Mouse (Mus musculus) ES-Bruce4 (cell line): Measurements from ENCODE around the gene Ston2. TPM values are rescaled to one million over a fixed set of nuclear protein-coding genes. Genes with fewer than 3 reads are reported as not detected.

Experiments used
- H3K27ac ChIP-seq: 2 replicates; pipeline ENCODE4 v1.5.1; 2012; ENCODE audit warnings: low read length, inconsistent platforms; ENCODE audit not compliant: insufficient read depth
- H3K27me3 ChIP-seq: 2 replicates; pipeline ENCODE4 v1.6.1; 2012; ENCODE audit warnings: mild to moderate bottlenecking, low read length, inconsistent platforms; ENCODE audit not compliant: control insufficient read depth, poor library complexity, insufficient read depth, severe bottlenecking
- H3K36me3 ChIP-seq: 2 replicates; pipeline ENCODE4 v1.6.1; 2012; ENCODE audit warnings: inconsistent platforms, mild to moderate bottlenecking, low read length, moderate library complexity; ENCODE audit not compliant: control insufficient read depth, poor library complexity, insufficient read depth, severe bottlenecking
- H3K4me1 ChIP-seq: one replicate; pipeline ENCODE4 v1.8.1; 2011; ENCODE audit warnings: low read length; ENCODE audit not compliant: control insufficient read depth, insufficient read depth
- H3K4me3 ChIP-seq: 2 replicates; pipeline ENCODE4 v1.5.1; 2011; ENCODE audit warnings: low read depth, mild to moderate bottlenecking, low read length
- H3K9ac ChIP-seq: 2 replicates; pipeline ENCODE4 v1.6.1; 2012; ENCODE audit warnings: low read depth, mild to moderate bottlenecking, inconsistent platforms; ENCODE audit not compliant: poor library complexity, severe bottlenecking
- H3K9me3 ChIP-seq: replicated peaks from 2 replicates; pipeline ENCODE4 v1.6.1; 2012; ENCODE audit warnings: mild to moderate bottlenecking, low read length, inconsistent platforms; ENCODE audit not compliant: control insufficient read depth, poor library complexity, insufficient read depth, severe bottlenecking
- CTCF ChIP-seq: IDR thresholded peaks from one replicate; pipeline ENCODE4 v1.8.1; 2011; ENCODE audit warnings: low read depth, low read length
- EP300 ChIP-seq: IDR thresholded peaks from 2 replicates; pipeline ENCODE4 v1.6.1; 2011; ENCODE audit warnings: low read depth, low read length; ENCODE audit not compliant: insufficient read depth
- POLR2A ChIP-seq: IDR thresholded peaks from one replicate; pipeline ENCODE4 v1.8.1; 2011; ENCODE audit warnings: low read length; ENCODE audit not compliant: insufficient read depth
- polyA plus RNA-seq: library from polyadenylated mRNA; stranded (reverse); fragments of >200 nt; gene quantifications from 2 replicates; pipeline ENCODE4 v1.2.4, GENCODE M21; 2011; ENCODE audit warnings: low read depth; ENCODE audit not compliant: missing spikeins, insufficient read depth, insufficient read length

Gene Ston2
- polyA plus RNA-seq, 1 experiment: 21.8 TPM

DNA sequence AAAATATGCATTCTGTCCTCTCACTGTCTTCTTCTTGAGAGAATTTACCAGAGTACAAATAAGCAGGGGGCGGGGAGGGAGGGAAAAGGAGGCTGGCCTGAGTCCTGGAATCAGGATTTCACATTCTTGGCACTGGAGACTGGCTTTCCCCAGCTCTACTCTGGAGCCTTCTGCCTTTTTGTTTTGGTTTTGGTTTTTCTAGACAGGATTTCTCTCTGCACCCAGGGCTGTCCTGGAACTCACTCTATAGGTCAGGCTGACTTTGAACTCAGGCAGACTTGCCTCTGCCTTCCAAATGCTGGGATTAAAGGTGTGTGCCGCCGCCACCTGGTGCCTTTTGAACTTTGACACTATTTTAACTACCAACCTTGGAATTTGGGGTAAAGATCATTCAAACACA, 149.8 kb downstream of the Ston2 start:
- Histone ChIP-seq H3K4me3 (no peak overlapping the region), H3K27me3 (no peaks in the 10 kb centered on the region), H3K36me3 (peaks cover 15% of the 10 kb centered on the region), H3K27ac (no peak overlapping the region), H3K9ac (no peak overlapping the region), H3K9me3 (no peaks in the 10 kb centered on the region), H3K4me1 (peaks cover 3% of the 10 kb centered on the region)
- TF ChIP-seq POLR2A (no peak), EP300 (no peak)

GRCm38 (mm10) chr12:91637136-91637909, 150.9 kb downstream of the Ston2 start:
- Histone ChIP-seq H3K27me3 (no peaks in the 10 kb centered on the region), H3K9me3 (no peaks in the 10 kb centered on the region), H3K4me3 (no peak overlapping the region), H3K9ac (no peak overlapping the region), H3K4me1 (peaks cover 3% of the 10 kb centered on the region), H3K27ac (no peak overlapping the region), H3K36me3 (peaks cover 15% of the 10 kb centered on the region)
- TF ChIP-seq EP300 (no peak), CTCF (no peak), POLR2A (no peak)

- Histone ChIP-seq H3K27me3 (no peaks in the 10 kb centered on the region; the same call in 1 of the 2 replicates), H3K4me1 (no peaks in the 10 kb centered on the region)
Observed at GRCm38 (mm10) chr12:91626482-91626881, 161.7 kb downstream of the Ston2 start.

DNA sequence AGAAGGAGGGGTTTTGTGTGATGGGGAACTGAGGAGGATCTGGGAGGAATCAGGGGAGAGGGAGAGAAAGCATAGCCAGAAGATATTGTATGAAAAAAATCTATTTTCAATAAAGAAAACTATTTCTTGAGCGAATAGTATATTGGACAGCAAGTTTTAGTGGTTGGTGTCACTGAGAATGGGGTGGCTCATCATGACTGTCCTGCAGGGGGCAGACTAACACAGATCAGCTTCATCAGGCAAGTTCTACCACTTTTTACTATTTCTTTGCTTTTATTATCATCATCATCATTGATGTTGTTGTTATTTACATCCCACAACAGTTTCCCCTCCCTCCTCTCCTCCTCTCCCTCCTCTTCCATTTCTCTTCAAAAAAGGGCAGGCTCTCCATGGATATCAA, 163.2 kb downstream of the Ston2 start:
- H3K9me3 ChIP-seq: no peaks in the 10 kb centered on the region
- H3K27ac ChIP-seq: no peak overlapping the region
- H3K9ac ChIP-seq: no peak overlapping the region
- H3K4me1 ChIP-seq: no peaks in the 10 kb centered on the region
- no peaks in the 10 kb centered on the region; the same call in 1 of the 2 replicates for H3K27me3 ChIP-seq
- no peaks in the 10 kb centered on the region for H3K36me3 ChIP-seq
- no peak overlapping the region for H3K4me3 ChIP-seq
- no peak for TF ChIP-seq EP300
- TF ChIP-seq CTCF: peak; percentile 31
- TF ChIP-seq POLR2A: no peak

More at GRCm38 (mm10) chr12:91626482-91626881, 161.7 kb downstream of the Ston2 start:
- Histone ChIP-seq H3K36me3 (no peaks in the 10 kb centered on the region), H3K9ac (no peak overlapping the region), H3K9me3 (no peaks in the 10 kb centered on the region), H3K4me3 (no peak overlapping the region), H3K27ac (no peak overlapping the region)
- TF ChIP-seq EP300: no peak
- TF ChIP-seq CTCF: no peak
- no peak for TF ChIP-seq POLR2A

GRCm38 (mm10) chr12:91609425-91609824, 178.8 kb downstream of the Ston2 start:
- H3K27me3 ChIP-seq: no peaks in the 10 kb centered on the region
- H3K36me3 ChIP-seq: no peaks in the 10 kb centered on the region
- H3K9me3 ChIP-seq: peaks cover 3% of the 10 kb centered on the region
- H3K9ac ChIP-seq: no peak overlapping the region
- H3K27ac ChIP-seq: no peak overlapping the region
- H3K4me1 ChIP-seq: peaks cover 5% of the 10 kb centered on the region
- TF ChIP-seq POLR2A: no peak
- H3K4me3 ChIP-seq: no peak overlapping the region

- no peak overlapping the region for H3K4me3 ChIP-seq
- no peaks in the 10 kb centered on the region for H3K36me3 ChIP-seq
- no peak overlapping the region for H3K9ac ChIP-seq
- TF ChIP-seq EP300 (0 out of 2 replicates have a peak, but pooled peaks have one; percentile 45), POLR2A (no peak)
- no peaks in the 10 kb centered on the region for H3K27me3 ChIP-seq
- peaks cover 3% of the 10 kb centered on the region for H3K9me3 ChIP-seq
- peaks cover 3% of the 10 kb centered on the region for H3K4me1 ChIP-seq
- H3K27ac ChIP-seq: peak overlapping the region; percentile 14; the same call in 1 of the 2 replicates
Observed at GRCm38 (mm10) chr12:91607678-91608077, 180.5 kb downstream of the Ston2 start.
